Mouse (Mus musculus): ENCODE data around the gene Plscr3. TPM values are rescaled to one million over a fixed set of nuclear protein-coding genes. Genes with fewer than 3 reads are reported as not detected.

Plscr3 gene
- polyA plus RNA-seq, 1 experiment, result 57.1 TPM

GRCm38 (mm10) chr11:69823456-69823855, 22.7 kb upstream of the Plscr3 start:
- WGBS, result 46% methylated on average over 2 of the region's 2 CpGs
- Histone ChIP-seq H3K36me3 (ENCODE audit: control insufficient read depth, insufficient read depth, low read length) (no peaks in the 10 kb centered on the region), H3K27ac (ENCODE audit: insufficient read depth, low read depth, low read length) (no peak overlapping the region), H3K27me3 (replicated peaks; ENCODE audit: control insufficient read depth, insufficient read depth, low read length) (no peaks in the 10 kb centered on the region), H3K4me3 (ENCODE audit: insufficient read depth, low read depth, low read length) (no peak overlapping the region), H3K4me1 (ENCODE audit: control insufficient read depth, insufficient read depth, low read length) (no peaks in the 10 kb centered on the region)
- DNase-seq, result no peak
- TF ChIP-seq CTCF (conservative IDR thresholded peaks at IDR 0.05; ENCODE audit: insufficient read depth, insufficient read length, low read depth, low read length), result no peak

- TF ChIP-seq POLR2A (IDR thresholded peaks at IDR 0.05; ENCODE audit: low read depth, low read length) (no peak), CTCF (conservative IDR thresholded peaks at IDR 0.05; ENCODE audit: insufficient read depth, insufficient read length, low read depth, low read length) (no peak)
Observed at GRCm38 (mm10) chr11:69828832-69829231, 17.3 kb upstream of the Plscr3 start.

GRCm38 (mm10) chr11:69833554-69833953, 12.6 kb upstream of the Plscr3 start:
- no peaks in the 10 kb centered on the region for H3K36me3 ChIP-seq (ENCODE audit: control insufficient read depth, insufficient read depth, low read length)
- TF ChIP-seq CTCF (conservative IDR thresholded peaks at IDR 0.05; ENCODE audit: insufficient read depth, insufficient read length, low read depth, low read length), result no peak
- TF ChIP-seq POLR2A (IDR thresholded peaks at IDR 0.05; ENCODE audit: low read depth, low read length), result no peak
- 0 out of 2 replicates have a peak overlapping the region, but pooled peaks have one; percentile 16 for H3K4me3 ChIP-seq (ENCODE audit: insufficient read depth, low read depth, low read length)
- WGBS, result 78% methylated on average over 8 of the region's 8 CpGs
- DNase-seq, result no peak
- no peak overlapping the region for H3K27ac ChIP-seq (ENCODE audit: insufficient read depth, low read depth, low read length)
- no peaks in the 10 kb centered on the region for H3K27me3 ChIP-seq (replicated peaks; ENCODE audit: control insufficient read depth, insufficient read depth, low read length)
- H3K4me1 ChIP-seq (ENCODE audit: control insufficient read depth, insufficient read depth, low read length), result no peaks in the 10 kb centered on the region

More at GRCm38 (mm10) chr11:69828832-69829231, 17.3 kb upstream of the Plscr3 start:
- 74% methylated on average over 5 of the region's 5 CpGs for WGBS
- no peaks in the 10 kb centered on the region for H3K36me3 ChIP-seq (ENCODE audit: control insufficient read depth, insufficient read depth, low read length)
- H3K4me1 ChIP-seq (ENCODE audit: control insufficient read depth, insufficient read depth, low read length), result no peaks in the 10 kb centered on the region
- H3K27me3 ChIP-seq (replicated peaks; ENCODE audit: control insufficient read depth, insufficient read depth, low read length), result no peaks in the 10 kb centered on the region
- no peak for DNase-seq
- no peak overlapping the region for H3K27ac ChIP-seq (ENCODE audit: insufficient read depth, low read depth, low read length)
- no peak overlapping the region for H3K4me3 ChIP-seq (ENCODE audit: insufficient read depth, low read depth, low read length)

- DNase-seq, result peak; percentile 33
- TF ChIP-seq CTCF (conservative IDR thresholded peaks at IDR 0.05; ENCODE audit: insufficient read depth, insufficient read length, low read depth, low read length), result no peak
- TF ChIP-seq POLR2A (IDR thresholded peaks at IDR 0.05; ENCODE audit: low read depth, low read length), result no peak
- H3K27me3 ChIP-seq (replicated peaks; ENCODE audit: control insufficient read depth, insufficient read depth, low read length), result no peaks in the 10 kb centered on the region
- peaks cover 4% of the 10 kb centered on the region for H3K4me1 ChIP-seq (ENCODE audit: control insufficient read depth, insufficient read depth, low read length)
- no peak overlapping the region for H3K27ac ChIP-seq (ENCODE audit: insufficient read depth, low read depth, low read length)
- no peaks in the 10 kb centered on the region for H3K36me3 ChIP-seq (ENCODE audit: control insufficient read depth, insufficient read depth, low read length)
- WGBS, result 29% methylated on average over 40 of the region's 48 CpGs
- peak overlapping the region; percentile 16; the same call in 1 of the 2 replicates for H3K4me3 ChIP-seq (ENCODE audit: insufficient read depth, low read depth, low read length)
Observed at GRCm38 (mm10) chr11:69834001-69834549, 12.1 kb upstream of the Plscr3 start.

GRCm38 (mm10) chr11:69835326-69835965, 10.7 kb upstream of the Plscr3 start:
- no peak for TF ChIP-seq POLR2A (IDR thresholded peaks at IDR 0.05; ENCODE audit: low read depth, low read length)
- no peak for TF ChIP-seq CTCF (conservative IDR thresholded peaks at IDR 0.05; ENCODE audit: insufficient read depth, insufficient read length, low read depth, low read length)
- peaks cover 6% of the 10 kb centered on the region for H3K4me1 ChIP-seq (ENCODE audit: control insufficient read depth, insufficient read depth, low read length)
- H3K27me3 ChIP-seq (replicated peaks; ENCODE audit: control insufficient read depth, insufficient read depth, low read length), result no peaks in the 10 kb centered on the region
- WGBS, result 56% methylated on average over 9 of the region's 9 CpGs
- H3K27ac ChIP-seq (ENCODE audit: insufficient read depth, low read depth, low read length), result no peak overlapping the region
- no peaks in the 10 kb centered on the region for H3K36me3 ChIP-seq (ENCODE audit: control insufficient read depth, insufficient read depth, low read length)
- no peak for DNase-seq
- H3K4me3 ChIP-seq (ENCODE audit: insufficient read depth, low read depth, low read length), result no peak overlapping the region

GRCm38 (mm10) chr11:69835966-69836335, 10.2 kb upstream of the Plscr3 start:
- H3K36me3 ChIP-seq (ENCODE audit: control insufficient read depth, insufficient read depth, low read length), result no peaks in the 10 kb centered on the region
- peaks cover 6% of the 10 kb centered on the region for H3K4me1 ChIP-seq (ENCODE audit: control insufficient read depth, insufficient read depth, low read length)
- no peak for DNase-seq
- WGBS, result 42% methylated on average over 4 of the region's 4 CpGs
- H3K4me3 ChIP-seq (ENCODE audit: insufficient read depth, low read depth, low read length), result no peak overlapping the region
- TF ChIP-seq POLR2A (IDR thresholded peaks at IDR 0.05; ENCODE audit: low read depth, low read length), result no peak
- H3K27ac ChIP-seq (ENCODE audit: insufficient read depth, low read depth, low read length), result no peak overlapping the region
- no peaks in the 10 kb centered on the region for H3K27me3 ChIP-seq (replicated peaks; ENCODE audit: control insufficient read depth, insufficient read depth, low read length)

GRCm38 (mm10) chr11:69836703-69837576, 9.2 kb upstream of the Plscr3 start:
- Histone ChIP-seq H3K27me3 (replicated peaks; ENCODE audit: control insufficient read depth, insufficient read depth, low read length) (no peaks in the 10 kb centered on the region), H3K36me3 (ENCODE audit: control insufficient read depth, insufficient read depth, low read length) (no peaks in the 10 kb centered on the region), H3K4me1 (ENCODE audit: control insufficient read depth, insufficient read depth, low read length) (peaks cover 6% of the 10 kb centered on the region), H3K27ac (ENCODE audit: insufficient read depth, low read depth, low read length) (no peak overlapping the region), H3K4me3 (ENCODE audit: insufficient read depth, low read depth, low read length) (peak overlapping the region; percentile 77)
- DNase-seq, result no peak
- TF ChIP-seq POLR2A (IDR thresholded peaks at IDR 0.05; ENCODE audit: low read depth, low read length) (no peak), CTCF (conservative IDR thresholded peaks at IDR 0.05; ENCODE audit: insufficient read depth, insufficient read length, low read depth, low read length) (no peak)
- 7% methylated on average over 52 of the region's 52 CpGs for WGBS
